Mouse (Mus musculus) kidney, postnatal 14 days (tissue): Measurements from ENCODE around the gene Ube2v1.
"Not testable (repeated sequence)": the region's sequence is repeated elsewhere in the genome, so short reads cannot be mapped to it uniquely, and the experiment has no call there.

Experiments used
- DNase-seq: peaks from one replicate; pipeline ENCODE4 v3.0.0; 2022; ENCODE audit warnings: mixed read lengths

The Ube2v1 gene

GRCm38 (mm10) chr2:167621255-167622087, 10.4 kb downstream of the Ube2v1 start:
- no peak for DNase-seq

- DNase-seq, result no peak
Measured at GRCm38 (mm10) chr2:167617472-167617871, 14.4 kb downstream of the Ube2v1 start.

- DNase-seq, result no peak
Measured at GRCm38 (mm10) chr2:167617034-167617433, 14.9 kb downstream of the Ube2v1 start.

- DNase-seq, result not testable (repeated sequence)
Measured at GRCm38 (mm10) chr2:167613335-167613734, 18.6 kb downstream of the Ube2v1 start.

- DNase-seq, result no peak
Measured at GRCm38 (mm10) chr2:167612122-167612521, 19.8 kb downstream of the Ube2v1 start.

GRCm38 (mm10) chr2:167611287-167611686, 20.6 kb downstream of the Ube2v1 start:
- no peak for DNase-seq

GRCm38 (mm10) chr2:167606745-167607123, 25.2 kb downstream of the Ube2v1 start:
- no peak for DNase-seq

GRCm38 (mm10) chr2:167605817-167606744, 25.8 kb downstream of the Ube2v1 start:
- DNase-seq, result no peak

- DNase-seq, result peak; percentile 92
Measured at GRCm38 (mm10) chr2:167605178-167605794, 26.6 kb downstream of the Ube2v1 start.

GRCm38 (mm10) chr2:167602978-167603377, 28.9 kb downstream of the Ube2v1 start:
- DNase-seq, result peak; percentile 54

GRCm38 (mm10) chr2:167602364-167602763, 29.5 kb downstream of the Ube2v1 start:
- DNase-seq, result no peak

- DNase-seq, result no peak
Measured at GRCm38 (mm10) chr2:167600481-167600995, 31.4 kb downstream of the Ube2v1 start.

- DNase-seq, result peak; percentile 48
Measured at GRCm38 (mm10) chr2:167599917-167600316, 32.0 kb downstream of the Ube2v1 start.

- DNase-seq, result no peak
Measured at GRCm38 (mm10) chr2:167599195-167599594, 32.7 kb downstream of the Ube2v1 start.

- DNase-seq, result peak; percentile 74
Measured at GRCm38 (mm10) chr2:167597492-167598186, 34.3 kb downstream of the Ube2v1 start.

- DNase-seq, result peak; percentile 59
Measured at GRCm38 (mm10) chr2:167596726-167597491, 35.0 kb downstream of the Ube2v1 start.

GRCm38 (mm10) chr2:167596262-167596661, 35.6 kb downstream of the Ube2v1 start:
- DNase-seq, result no peak

GRCm38 (mm10) chr2:167595761-167596171, 36.1 kb downstream of the Ube2v1 start:
- DNase-seq, result peak; percentile 49

GRCm38 (mm10) chr2:167594444-167594934, 37.4 kb downstream of the Ube2v1 start:
- peak; percentile 92 for DNase-seq

- no peak for DNase-seq
Measured at GRCm38 (mm10) chr2:167593551-167594250, 38.2 kb downstream of the Ube2v1 start.
